Mouse (Mus musculus): ENCODE data around the gene Tmem234.

Tmem234 gene

DNA sequence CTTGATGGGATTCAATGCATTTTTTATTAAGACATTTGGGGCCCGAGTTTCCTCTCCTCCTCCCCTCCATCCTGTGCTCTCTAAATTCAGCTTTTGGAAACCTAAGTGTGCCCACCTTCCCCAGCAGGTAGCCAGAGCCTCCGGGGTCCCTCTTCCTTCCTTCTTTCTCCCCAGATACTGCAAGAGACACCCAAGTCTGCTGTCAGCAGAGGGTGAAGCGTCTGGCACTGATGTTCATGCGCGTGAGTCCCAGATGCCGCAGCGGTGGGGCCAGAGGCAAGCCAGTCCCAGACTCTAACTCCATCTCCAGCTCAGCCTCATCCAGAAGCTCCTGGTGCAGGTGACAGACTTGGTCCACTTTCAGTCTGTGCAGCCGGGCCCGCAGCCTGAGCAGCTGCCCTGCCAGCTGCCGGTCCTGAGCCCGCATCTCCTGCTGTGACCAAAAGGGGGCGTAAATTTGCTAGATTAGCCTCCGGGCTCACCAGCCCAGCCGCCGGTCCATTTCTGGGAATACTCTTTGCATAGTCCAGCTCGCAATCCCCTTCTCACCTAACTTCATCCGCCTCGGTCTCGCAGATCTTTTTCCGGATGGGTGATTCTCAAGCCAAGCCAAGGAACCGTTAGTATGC is 23.5 kb upstream of the Tmem234 start:
- in situ Hi-C loops (cut with MboI; ENCODE audit: low pct_unique_long_range_greater_than_20kb in 1 of 2, low sequenced_read_pairs in 2 of 2, unreplicated experiment in 1 of 2): no loop called here

DNA sequence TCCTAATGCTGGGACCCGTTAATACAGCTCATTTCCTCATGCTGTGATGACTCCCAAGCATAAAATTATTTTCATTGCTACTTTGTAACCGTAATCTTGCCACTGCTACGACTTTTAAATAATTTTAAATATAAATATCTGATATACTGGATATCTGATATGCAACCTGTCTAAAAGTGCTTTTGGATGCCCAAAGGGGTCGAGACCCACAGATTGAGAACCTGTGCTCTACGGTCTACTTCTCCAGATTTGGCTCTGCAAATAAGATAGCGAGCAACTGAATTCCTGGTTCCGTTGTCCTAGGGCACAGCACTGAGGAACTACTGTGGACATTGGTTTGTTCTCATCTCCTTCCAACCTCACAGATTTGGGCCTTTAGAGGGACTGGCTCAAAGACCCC is 22.8 kb upstream of the Tmem234 start:
- in situ Hi-C loops (cut with MboI; ENCODE audit: low pct_unique_long_range_greater_than_20kb in 1 of 2, low sequenced_read_pairs in 2 of 2, unreplicated experiment in 1 of 2): no loop called here

DNA sequence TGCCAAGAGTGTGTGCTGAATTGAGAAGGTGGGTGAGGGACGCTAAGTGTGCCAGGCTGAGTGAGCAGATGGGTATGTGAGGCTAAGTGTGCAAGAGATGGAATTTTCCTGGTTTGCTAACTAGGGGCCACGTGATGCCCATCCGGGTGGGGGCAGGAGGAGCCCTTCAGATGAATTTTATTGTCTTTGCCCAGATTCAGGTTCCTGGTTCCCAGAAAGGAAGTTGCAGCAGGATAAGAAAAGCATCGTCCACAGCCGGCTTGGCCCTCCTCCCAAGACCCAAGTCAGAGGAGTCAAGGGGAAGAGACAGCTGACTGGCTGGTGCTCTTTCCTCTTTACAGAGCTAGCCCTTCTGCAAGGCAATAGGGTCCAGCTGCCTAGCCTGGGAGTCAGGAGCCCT is 22.0 kb upstream of the Tmem234 start, which contains the start of gene Fam167b:
Fam167b (minus strand) TSS at position 84 of the 400 bp plus-strand sequence.
- in situ Hi-C loops (cut with MboI; ENCODE audit: low pct_unique_long_range_greater_than_20kb in 1 of 2, low sequenced_read_pairs in 2 of 2, unreplicated experiment in 1 of 2): no loop called here

DNA sequence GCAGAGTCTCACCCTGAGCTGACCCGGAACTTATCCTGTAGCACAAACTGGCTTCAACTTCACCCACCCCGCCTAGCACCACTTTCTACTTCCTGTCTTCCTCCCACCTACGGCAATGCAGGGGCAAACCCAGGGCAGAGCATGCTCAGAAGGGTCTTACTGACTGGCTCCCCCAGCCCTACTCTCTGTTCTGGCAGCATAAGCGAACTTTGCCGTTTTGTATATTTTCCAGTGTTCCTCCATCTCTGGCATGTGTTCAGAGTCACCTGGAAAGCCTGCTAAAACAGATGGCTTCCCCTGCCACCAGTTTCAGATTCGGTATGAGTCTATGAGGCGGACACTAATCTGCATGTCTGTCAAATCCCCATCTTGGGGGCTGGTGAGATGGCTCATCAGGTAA is 20.1 kb upstream of the Tmem234 start:
- in situ Hi-C loops (cut with MboI; ENCODE audit: low pct_unique_long_range_greater_than_20kb in 1 of 2, low sequenced_read_pairs in 2 of 2, unreplicated experiment in 1 of 2): no loop called here

DNA sequence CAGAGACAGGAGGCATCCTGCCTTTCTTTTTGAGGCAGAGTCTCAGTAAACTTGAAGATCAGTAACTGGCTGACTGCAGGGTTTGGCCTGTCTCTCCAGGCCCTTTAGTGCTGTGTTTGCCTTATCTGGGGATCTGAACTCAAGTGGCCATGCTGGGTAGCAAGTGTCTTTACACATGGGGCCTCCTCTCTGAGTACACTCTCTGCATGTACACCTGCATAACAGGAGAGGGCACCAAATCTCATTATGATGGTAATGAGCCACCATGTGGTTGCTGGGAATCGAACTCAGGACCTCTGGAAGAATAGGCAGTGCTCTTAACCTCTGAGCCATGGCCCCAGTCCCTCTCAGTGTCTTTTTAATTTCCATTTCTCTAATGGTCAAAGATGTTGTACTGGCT is 18.2 kb upstream of the Tmem234 start:
- in situ Hi-C loops (cut with MboI; ENCODE audit: low pct_unique_long_range_greater_than_20kb in 1 of 2, low sequenced_read_pairs in 2 of 2, unreplicated experiment in 1 of 2): no loop called here

DNA sequence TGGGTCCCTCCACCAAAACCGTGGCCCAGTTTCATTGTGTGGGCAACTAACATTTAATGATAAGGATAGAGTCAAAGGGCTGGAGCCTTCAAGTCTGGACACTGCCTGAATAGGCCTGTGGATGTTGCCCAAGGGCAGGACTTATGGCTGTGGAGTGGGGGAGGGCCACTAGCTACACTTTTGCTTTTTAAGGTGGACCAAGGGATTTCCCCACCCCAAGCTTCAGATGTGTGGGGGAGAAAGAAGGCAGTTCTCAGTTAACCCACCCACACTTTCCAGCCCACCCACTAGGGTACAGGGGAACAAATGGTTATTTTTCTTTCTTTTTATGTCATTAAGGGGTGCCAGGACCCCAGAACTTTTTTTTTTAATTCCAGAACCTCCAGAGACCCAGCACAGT is 16.1 kb upstream of the Tmem234 start:
- in situ Hi-C loops (cut with MboI; ENCODE audit: low pct_unique_long_range_greater_than_20kb in 1 of 2, low sequenced_read_pairs in 2 of 2, unreplicated experiment in 1 of 2): no loop called here

DNA sequence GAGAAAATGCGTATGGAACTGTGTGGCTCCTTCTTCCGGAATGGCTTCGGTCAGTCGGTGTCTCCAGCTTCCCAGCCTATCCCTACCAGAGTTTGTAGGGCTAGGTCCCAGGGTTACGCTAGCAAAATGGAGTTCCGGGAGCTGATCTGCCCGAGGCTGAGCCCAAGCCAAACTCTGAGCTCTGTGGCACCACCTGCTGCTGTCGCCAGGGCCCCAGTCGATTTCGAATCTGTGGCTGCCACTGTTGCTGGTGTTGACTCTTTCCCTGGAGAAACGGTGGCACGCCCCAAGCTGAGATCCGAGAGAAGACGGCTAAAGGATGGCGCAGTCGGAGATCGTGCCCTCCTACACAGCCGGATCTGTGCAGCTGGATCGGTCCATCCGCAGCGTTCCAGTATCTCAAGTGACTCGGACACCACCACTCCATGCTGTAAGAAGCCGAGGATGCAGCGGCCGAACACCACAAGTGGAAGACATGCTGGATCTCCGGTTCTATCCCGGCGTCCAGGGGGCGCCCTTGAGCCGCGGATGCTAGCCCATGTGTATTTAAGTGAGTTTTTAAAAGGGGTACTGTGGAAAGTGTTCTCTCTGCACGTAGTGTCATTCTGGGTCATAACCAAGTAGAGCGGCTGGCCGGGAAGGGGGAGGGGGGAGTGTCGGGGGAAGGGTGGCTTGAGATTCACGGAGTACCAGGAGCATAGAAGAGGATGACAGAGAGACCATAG is 15.4 kb upstream of the Tmem234 start:
- in situ Hi-C loops (cut with MboI; ENCODE audit: low pct_unique_long_range_greater_than_20kb in 1 of 2, low sequenced_read_pairs in 2 of 2, unreplicated experiment in 1 of 2): no loop called here

DNA sequence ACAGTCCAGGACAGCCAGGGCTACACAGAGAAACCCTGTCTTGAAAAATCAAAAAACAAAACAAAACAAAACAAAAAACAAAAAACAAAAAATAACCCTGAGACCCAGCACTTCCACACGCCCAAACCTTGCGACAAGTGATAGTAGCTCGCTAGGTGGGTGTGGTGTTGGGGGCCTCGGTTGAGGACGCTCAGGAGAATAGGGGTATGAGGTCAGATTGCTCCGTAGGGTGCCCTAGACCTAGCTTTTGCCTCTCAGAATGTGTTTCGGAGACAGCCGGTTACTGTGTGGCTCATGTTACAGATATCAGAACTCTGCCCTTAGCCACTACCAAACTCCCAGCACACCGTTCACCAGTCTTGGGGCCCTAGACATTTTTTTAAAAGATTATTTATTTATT is 14.7 kb upstream of the Tmem234 start:
- in situ Hi-C loops (cut with MboI; ENCODE audit: low pct_unique_long_range_greater_than_20kb in 1 of 2, low sequenced_read_pairs in 2 of 2, unreplicated experiment in 1 of 2): no loop called here

DNA sequence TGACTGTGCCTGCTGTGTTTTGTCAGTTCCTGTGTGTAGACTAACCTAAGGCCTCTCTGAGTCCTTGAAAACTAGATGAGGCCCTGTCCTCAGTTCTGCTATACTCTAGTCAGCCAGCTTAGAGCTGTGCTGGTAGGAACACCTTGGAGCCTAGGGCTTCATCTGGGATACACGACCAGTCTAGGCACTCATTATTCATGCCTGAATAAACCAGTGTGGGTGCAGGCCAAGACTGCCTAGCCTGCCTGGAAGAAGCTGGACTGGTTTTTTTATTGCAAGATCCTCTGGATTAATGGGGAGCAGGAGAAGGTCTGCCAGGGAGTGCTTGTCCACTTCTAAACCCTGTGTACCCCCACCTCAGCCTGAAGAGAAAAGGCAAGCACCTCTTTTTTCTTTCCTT is 13.5 kb upstream of the Tmem234 start:
- in situ Hi-C loops (cut with MboI; ENCODE audit: low pct_unique_long_range_greater_than_20kb in 1 of 2, low sequenced_read_pairs in 2 of 2, unreplicated experiment in 1 of 2): no loop called here

DNA sequence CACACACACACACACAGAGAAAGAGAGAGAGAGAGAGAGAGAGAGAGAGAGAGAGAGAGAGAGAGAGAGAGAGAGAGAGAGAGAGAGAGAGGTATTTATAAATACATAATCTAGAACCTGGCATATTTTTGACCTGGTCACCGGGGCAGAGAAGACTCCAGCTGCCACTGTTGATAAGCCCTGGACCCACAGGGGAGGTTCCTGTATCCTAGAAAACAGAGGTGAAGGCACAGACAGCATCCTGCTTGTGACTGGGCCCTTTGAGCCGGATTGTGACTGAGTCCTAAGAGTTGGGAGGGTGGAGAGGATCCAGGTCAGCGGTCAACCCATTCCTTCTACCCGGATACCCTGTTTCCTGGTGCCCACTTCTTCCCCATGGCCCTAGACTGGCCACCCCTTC is 11.6 kb upstream of the Tmem234 start:
- in situ Hi-C loops (cut with MboI; ENCODE audit: low pct_unique_long_range_greater_than_20kb in 1 of 2, low sequenced_read_pairs in 2 of 2, unreplicated experiment in 1 of 2): no loop called here

DNA sequence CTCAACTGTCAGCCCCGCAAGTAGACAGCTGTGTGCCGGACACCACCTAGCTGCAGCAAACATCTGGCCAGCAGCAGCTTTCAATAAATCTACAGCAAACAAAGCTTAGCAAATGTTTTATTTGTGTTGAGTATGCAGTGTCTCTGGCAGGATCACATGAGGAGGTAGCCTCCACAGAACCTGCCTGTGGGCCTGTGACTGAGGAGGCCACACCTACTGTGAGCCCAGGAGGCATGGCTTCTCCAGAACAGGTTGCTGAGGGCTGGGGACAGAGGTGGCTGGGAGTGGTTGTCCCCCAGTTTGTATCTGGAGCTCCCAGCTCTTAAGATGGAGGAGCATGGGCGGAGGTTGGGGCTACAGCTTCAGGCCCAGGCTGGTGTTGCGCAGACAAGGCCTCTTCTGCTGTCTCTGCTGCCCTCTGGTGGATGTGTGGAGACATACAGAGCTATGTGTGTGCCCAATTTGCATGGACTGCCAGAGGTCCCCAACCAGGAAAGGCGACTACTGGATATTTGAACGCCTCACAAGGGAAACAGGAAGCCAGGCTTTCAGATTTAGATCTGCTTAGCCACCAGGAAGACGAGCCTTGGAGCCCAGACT is 8.1 kb downstream of the Tmem234 start:
- in situ Hi-C loops (cut with MboI; ENCODE audit: low pct_unique_long_range_greater_than_20kb in 1 of 2, low sequenced_read_pairs in 2 of 2, unreplicated experiment in 1 of 2): no loop called here

DNA sequence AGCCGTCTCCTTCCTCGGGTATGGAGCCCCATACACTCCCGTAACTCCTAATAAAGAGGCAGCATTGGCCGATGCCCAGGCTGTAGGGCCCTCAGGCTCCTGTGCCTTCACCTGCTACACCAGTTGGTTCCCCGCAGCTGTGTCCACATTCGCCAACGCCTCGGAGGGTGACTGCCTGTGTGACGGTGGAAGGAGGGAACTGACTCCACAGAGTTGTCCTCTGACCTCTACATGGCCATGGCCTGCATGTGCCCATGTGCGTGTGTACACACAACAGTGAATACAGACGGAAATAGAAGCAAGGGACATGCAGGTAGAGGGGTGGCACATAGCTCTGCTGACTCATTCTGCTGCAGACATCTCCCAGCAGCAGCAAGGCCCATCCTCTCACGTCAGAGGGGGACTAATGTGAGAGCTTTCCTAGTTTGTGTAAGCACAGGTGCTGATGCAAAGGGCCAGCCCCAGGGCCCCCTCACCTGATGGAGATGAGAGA is 8.7 kb downstream of the Tmem234 start:
- in situ Hi-C loops (cut with MboI; ENCODE audit: low pct_unique_long_range_greater_than_20kb in 1 of 2, low sequenced_read_pairs in 2 of 2, unreplicated experiment in 1 of 2): no loop called here

DNA sequence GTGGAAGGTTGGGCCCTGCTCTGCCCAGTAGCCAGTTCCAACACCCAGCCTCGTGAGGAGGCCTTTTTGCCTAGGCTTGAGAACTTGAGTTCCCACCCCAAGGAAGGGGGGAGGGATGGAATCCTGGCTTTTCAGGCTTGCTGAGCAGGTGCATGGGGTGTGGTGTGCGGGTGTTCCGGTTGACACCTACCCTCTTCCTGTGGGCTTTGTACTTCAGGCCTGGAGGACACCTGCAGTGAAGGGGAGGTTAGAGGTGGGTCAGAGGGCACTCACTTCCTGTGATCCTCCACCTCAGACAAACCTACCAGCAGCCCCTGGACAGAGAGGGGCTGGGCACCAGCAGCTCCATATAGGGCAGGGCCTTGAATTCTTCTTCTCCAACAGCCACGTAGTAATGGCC is 9.6 kb downstream of the Tmem234 start:
- in situ Hi-C loops (cut with MboI; ENCODE audit: low pct_unique_long_range_greater_than_20kb in 1 of 2, low sequenced_read_pairs in 2 of 2, unreplicated experiment in 1 of 2): no loop called here

DNA sequence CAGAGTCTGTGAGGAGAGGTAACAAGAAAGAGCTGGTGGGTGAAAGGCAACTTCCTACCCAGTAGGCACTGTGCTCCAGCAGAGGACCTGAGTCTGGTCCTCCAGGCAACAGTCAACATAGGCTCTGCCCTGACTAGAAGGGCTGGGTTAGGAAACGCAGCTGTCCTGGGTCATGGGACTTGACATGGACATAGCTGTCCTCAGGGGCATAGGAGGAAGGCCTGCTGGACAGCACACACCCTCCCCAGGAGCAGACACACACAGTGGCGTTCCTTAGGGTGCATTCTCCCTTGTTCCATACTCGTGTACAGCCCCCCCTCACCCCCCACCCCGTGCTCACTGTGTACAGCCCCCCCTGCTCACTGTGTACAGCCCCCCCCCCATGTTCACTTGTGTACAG is 10.0 kb downstream of the Tmem234 start:
- in situ Hi-C loops (cut with MboI; ENCODE audit: low pct_unique_long_range_greater_than_20kb in 1 of 2, low sequenced_read_pairs in 2 of 2, unreplicated experiment in 1 of 2): no loop called here

DNA sequence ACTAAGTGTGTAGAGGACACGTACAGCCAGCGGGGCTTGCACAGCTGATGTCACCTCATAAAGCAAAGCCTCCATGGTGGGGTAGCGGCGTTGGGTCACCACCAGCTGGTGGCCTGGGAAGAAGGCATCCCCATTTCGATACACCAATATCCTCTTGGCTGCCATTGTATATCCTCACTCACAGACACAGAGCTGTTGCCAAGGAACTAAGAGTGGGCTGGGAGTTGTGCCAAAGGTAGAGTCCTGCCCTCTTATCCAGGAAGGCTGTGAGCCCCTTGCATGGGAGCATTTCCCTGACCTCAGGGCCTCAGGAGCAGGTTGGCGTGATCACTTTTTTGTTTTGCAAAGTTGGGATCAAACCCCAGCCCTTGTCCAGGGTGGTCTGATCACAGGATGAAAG is 13.6 kb downstream of the Tmem234 start, which contains the start of gene Dcdc2b:
Dcdc2b (minus strand) TSS at position 165 of the 400 bp plus-strand sequence.
- in situ Hi-C loops (cut with MboI; ENCODE audit: low pct_unique_long_range_greater_than_20kb in 1 of 2, low sequenced_read_pairs in 2 of 2, unreplicated experiment in 1 of 2): no loop called here

DNA sequence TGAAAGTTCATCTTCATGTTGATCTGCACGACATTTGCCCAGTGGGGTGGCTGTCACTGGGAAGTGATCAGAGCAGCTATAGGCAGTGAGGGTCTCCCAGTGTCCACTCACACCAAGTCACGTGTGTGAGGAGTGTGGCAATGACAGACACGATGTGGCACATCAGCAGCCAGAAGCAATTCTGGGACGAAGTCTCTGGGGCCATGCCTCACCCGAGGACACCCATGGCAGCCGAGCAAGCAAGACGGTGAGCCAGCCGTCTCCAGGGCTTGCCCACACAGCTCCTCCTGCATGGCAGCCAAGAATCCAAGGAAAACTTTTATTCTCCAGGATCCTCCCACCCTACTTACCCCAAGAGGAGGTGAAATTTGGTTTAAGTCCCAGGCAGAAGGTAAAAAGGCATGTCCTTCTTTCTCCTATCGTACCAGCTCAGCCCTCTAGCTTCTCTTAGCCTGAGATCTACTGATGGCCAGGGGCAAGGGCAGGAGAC is 15.4 kb downstream of the Tmem234 start:
- in situ Hi-C loops (cut with MboI; ENCODE audit: low pct_unique_long_range_greater_than_20kb in 1 of 2, low sequenced_read_pairs in 2 of 2, unreplicated experiment in 1 of 2): no loop called here

DNA sequence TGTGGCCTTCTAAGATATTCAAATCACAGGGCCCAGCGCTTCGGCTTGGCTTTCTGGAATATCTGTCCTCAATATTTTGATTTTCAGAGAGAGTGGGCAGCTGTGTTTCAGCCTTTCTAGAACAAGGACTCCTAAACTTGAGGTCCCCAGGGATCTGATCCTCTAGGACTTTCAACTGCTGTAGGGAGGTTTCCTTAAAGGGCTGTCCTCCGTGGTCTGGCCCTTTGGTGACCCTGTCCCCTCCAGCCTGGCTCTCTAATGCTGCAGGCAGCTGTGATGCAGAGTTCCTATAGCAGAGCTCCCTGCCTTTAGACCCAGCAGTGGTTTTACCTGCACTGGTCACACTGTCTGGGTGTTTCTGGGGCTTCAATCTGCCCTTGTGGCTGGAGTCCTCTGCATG is 16.2 kb downstream of the Tmem234 start:
- in situ Hi-C loops (cut with MboI; ENCODE audit: low pct_unique_long_range_greater_than_20kb in 1 of 2, low sequenced_read_pairs in 2 of 2, unreplicated experiment in 1 of 2): no loop called here

DNA sequence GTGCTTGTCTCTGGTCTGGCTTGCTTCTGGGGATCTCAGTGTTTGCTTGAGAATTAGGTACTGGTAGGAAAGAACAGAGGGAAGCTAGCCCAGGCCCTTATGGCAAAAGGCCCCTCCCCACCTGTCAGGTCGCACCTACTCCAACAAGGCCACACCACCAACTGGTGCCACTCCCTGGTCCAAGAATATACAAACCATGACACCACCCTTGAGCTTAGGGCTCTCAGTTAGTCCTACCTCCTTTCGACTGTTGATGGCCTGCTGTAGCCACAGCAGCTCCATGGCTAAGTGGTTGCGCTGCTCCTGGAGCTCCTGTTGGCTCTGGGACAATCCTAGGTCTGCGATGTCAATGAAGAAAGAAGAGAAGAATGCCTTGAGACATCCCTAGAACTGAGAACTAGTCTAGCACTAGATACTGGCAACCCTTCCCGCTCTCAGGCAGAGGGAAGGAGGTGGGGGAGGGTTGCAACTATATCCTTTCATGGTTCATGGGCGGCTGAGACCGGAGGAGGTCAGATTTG is 16.7 kb downstream of the Tmem234 start:
- in situ Hi-C loops (cut with MboI; ENCODE audit: low pct_unique_long_range_greater_than_20kb in 1 of 2, low sequenced_read_pairs in 2 of 2, unreplicated experiment in 1 of 2): no loop called here

DNA sequence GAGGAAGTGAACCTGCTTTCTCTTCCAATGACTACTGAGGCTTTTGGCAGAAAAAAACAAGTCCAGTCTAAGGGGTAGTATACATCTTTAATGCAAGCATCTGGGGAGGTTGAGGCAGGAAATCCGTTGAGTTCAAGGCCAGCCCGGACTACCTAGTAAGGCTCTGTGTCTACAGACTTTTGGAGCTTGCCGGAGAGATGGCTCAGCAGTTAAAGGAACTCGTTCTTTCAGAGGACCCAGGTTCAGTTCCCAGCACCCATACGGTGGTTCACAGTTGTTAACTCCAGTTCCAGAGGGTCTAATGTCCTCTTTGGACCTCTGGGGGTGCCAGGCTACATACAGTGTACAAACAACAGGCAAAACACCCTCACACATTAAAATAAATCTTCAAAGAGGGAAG is 17.6 kb downstream of the Tmem234 start:
- in situ Hi-C loops (cut with MboI; ENCODE audit: low pct_unique_long_range_greater_than_20kb in 1 of 2, low sequenced_read_pairs in 2 of 2, unreplicated experiment in 1 of 2): no loop called here
